Mouse (Mus musculus): ENCODE measurements around the gene Taar8b.

Gene Taar8b

DNA sequence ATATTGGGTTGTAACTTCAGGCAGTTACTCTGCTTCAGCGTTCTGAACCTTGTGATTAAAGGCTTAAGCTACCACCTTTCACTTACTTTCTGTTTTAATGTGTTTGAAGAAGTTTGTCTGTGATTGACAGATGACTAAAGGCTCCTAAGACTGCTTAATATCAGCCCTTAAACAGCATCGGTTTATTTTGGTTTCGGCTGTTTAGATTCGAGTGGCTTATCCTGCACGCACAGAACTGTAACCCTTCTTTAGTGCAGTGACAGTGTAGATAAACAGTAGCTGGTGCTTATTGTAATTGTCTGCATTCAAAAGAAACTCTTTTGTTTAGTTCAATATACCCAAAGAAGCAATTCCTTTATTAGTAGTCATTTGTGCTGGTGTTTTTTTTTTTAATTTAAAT, 40.1 kb downstream of the Taar8b start:
- ATAC-seq (ENCODE audit: insufficient number of reproducible peaks, low FRiP score, low TSS enrichment) = no peak

DNA sequence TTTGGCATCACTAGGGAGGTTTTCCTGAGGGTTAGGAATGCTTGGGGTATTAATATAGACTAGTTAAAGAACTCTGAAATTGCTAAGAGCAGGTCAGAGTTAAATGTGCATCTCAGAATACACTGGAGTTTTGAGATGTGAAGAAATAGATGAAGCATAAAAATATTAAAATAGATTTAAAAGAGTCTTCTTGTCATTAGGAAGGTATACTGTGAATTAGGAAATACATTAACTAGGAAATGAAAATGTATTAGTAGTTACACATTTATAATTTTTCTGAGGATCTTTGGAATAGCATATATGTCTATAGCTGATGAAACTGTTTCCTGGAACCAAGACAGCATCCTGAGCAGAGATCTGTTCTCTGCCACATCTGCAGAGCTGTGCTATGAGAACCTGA, 42.9 kb downstream of the Taar8b start, which contains the start of gene Taar7f:
Taar7f (plus strand) TSS at position 301 of the 400 bp plus-strand sequence.
- no peak for ATAC-seq (ENCODE audit: insufficient number of reproducible peaks, low FRiP score, low TSS enrichment)

Measured in cerebellum, adult (tissue).